Comparison of ENCODE assay signal across 8 mouse cellular contexts in genomic region chr5:142439911-142440432, GRCm38 (mm10). TPM values are rescaled to one million over a fixed set of nuclear protein-coding genes. Genes with fewer than 3 reads are reported as not detected.
DNase-seq lines count a peak whose midpoint lies in the region; ATAC-seq and TF ChIP-seq lines count a peak whose summit lies in the region.

No protein-coding gene starts in this region.

- no peak for TF ChIP-seq POLR2A in cerebellum, adult 2 months (IDR thresholded peaks at IDR 0.05; ENCODE audit: borderline replicate concordance, insufficient read depth, low read length)

- 27% methylated on average over 12 of the region's 12 CpGs for WGBS in cerebellum, adult 2 months
- WGBS in hindbrain, embryonic 16.5 days = 3% methylated on average over 11 of the region's 12 CpGs
- 1% methylated on average over 12 of the region's 12 CpGs for WGBS in midbrain, embryonic 13.5 days

- no peaks in the 10 kb centered on the region for H3K9me3 ChIP-seq in hindbrain, embryonic 16.5 days (ENCODE audit: control insufficient read depth, low read length)
- no peaks in the 10 kb centered on the region for H3K9me3 ChIP-seq in midbrain, embryonic 13.5 days

- peaks cover 10% of the 10 kb centered on the region for H3K4me1 ChIP-seq in cerebellum, adult 2 months (ENCODE audit: control insufficient read depth, insufficient read depth, low read length)
- H3K4me1 ChIP-seq in hindbrain, embryonic 16.5 days (ENCODE audit: control insufficient read depth, insufficient read depth, low read depth, low read length) = peaks cover 22% of the 10 kb centered on the region
- H3K4me1 ChIP-seq in midbrain, embryonic 13.5 days (replicated peaks) = peaks cover 53% of the 10 kb centered on the region

- H3K4me3 ChIP-seq in cerebellum, adult 2 months (replicated peaks; ENCODE audit: insufficient read depth, low read depth, low read length) = no peak overlapping the region
- peak overlapping the region; percentile 20 for H3K4me3 ChIP-seq in hindbrain, embryonic 16.5 days (ENCODE audit: low read length)
- peak overlapping the region; percentile 22 for H3K4me3 ChIP-seq in midbrain, embryonic 13.5 days (replicated peaks)

- H3K36me3 ChIP-seq in hindbrain, embryonic 16.5 days (ENCODE audit: control insufficient read depth, insufficient read depth, low read length) = peaks cover 14% of the 10 kb centered on the region
- H3K36me3 ChIP-seq in midbrain, embryonic 13.5 days = peaks cover 35% of the 10 kb centered on the region

- no peak for TF ChIP-seq CTCF in cerebellum, adult 2 months (IDR thresholded peaks at IDR 0.05; ENCODE audit: borderline replicate concordance, insufficient read depth, low read depth, low read length)

- no peak for DNase-seq in cerebellum, adult 2 months
- DNase-seq in cerebellum, adult 9-11 months = no peak
- peak; percentile 26 for DNase-seq in ovary, postnatal 10 days (ENCODE audit: low spot score)
- DNase-seq in ovary, postnatal 14 days (ENCODE audit: low spot score) = no peak
- DNase-seq in frontal cortex, postnatal 36 days (ENCODE audit: low spot score in 2 of 2) = no peak
- no peak for DNase-seq in layer of hippocampus, postnatal 25 days (ENCODE audit: extremely low spot score in 1 of 2, low spot score in 1 of 2)

- peak; percentile 77 for ATAC-seq in hindbrain, embryonic 16.5 days
- peak; percentile 76 for ATAC-seq in midbrain, embryonic 13.5 days

- H3K9ac ChIP-seq in hindbrain, embryonic 16.5 days (ENCODE audit: low read depth, low read length) = peak overlapping the region; percentile 32; the same call in 1 of the 2 replicates
- H3K9ac ChIP-seq in midbrain, embryonic 13.5 days (replicated peaks) = no peak overlapping the region; the same call in 1 of the 2 replicates

- no peaks in the 10 kb centered on the region for H3K27me3 ChIP-seq in cerebellum, adult 2 months (ENCODE audit: control insufficient read depth, insufficient read depth, low read length)
- no peaks in the 10 kb centered on the region for H3K27me3 ChIP-seq in hindbrain, embryonic 16.5 days (replicated peaks; ENCODE audit: control insufficient read depth, insufficient read depth, low read length)
- H3K27me3 ChIP-seq in midbrain, embryonic 13.5 days = no peaks in the 10 kb centered on the region

- H3K27ac ChIP-seq in cerebellum, adult 2 months (ENCODE audit: insufficient read depth, low read length) = 0 out of 2 replicates have a peak overlapping the region, but pooled peaks have one; percentile 30
- H3K27ac ChIP-seq in hindbrain, embryonic 16.5 days (ENCODE audit: low read depth, low read length) = peak overlapping the region; percentile 80
- H3K27ac ChIP-seq in midbrain, embryonic 13.5 days = peak overlapping the region; percentile 83

- peak overlapping the region; percentile 54 for H3K4me2 ChIP-seq in hindbrain, embryonic 16.5 days (ENCODE audit: low read length)
- H3K4me2 ChIP-seq in midbrain, embryonic 13.5 days (replicated peaks) = peak overlapping the region; percentile 51

RNA-seq across cellular contexts. Expression of gene Ap5z1, which starts 23.8 kb away (rescaled TPM):
- polyA plus RNA-seq in cerebellum, adult 2 months (2012; rRNA removed) = 30.3 and 32.7 TPM in 2 replicates
- polyA plus RNA-seq in hindbrain, embryonic 16.5 days (2015; fragmentation: Nextera tagmentation; extraction: Ambion mirVana) = 12.3 and 13.7 TPM in 2 replicates
- 14.3 and 14.8 TPM in 2 replicates for polyA plus RNA-seq in midbrain, embryonic 13.5 days (2015; fragmentation: Nextera tagmentation; extraction: Ambion mirVana)
- 10 to 100 TPM; 18.6 to 24.1 TPM for total RNA-seq in layer of hippocampus, postnatal 25 days (2021)

RNA-seq across cellular contexts. Expression of gene Foxk1, which starts 38.7 kb away (rescaled TPM):
- polyA plus RNA-seq in cerebellum, adult 2 months (2012; rRNA removed) = 14.2 and 15.4 TPM in 2 replicates
- 3.1 and 5.1 TPM in 2 replicates for polyA plus RNA-seq in hindbrain, embryonic 16.5 days (2015; fragmentation: Nextera tagmentation; extraction: Ambion mirVana)
- 4.8 and 5.1 TPM in 2 replicates for polyA plus RNA-seq in midbrain, embryonic 13.5 days (2015; fragmentation: Nextera tagmentation; extraction: Ambion mirVana)
- total RNA-seq in layer of hippocampus, postnatal 25 days (2021) = 10 to 100 TPM; 40.6 to 45.7 TPM

Comparison
In these comparisons a context has a peak if more than half of its experiments do, and no peak if none do; other contexts are left out.
1. H3K27ac ChIP-seq: peak in every context shown above with its lines; median percentile 83 in midbrain, embryonic 13.5 days; 80 in hindbrain, embryonic 16.5 days; 30 in cerebellum, adult 2 months.